Mouse (Mus musculus): ENCODE data around the gene Adk. TPM values are rescaled to one million over a fixed set of nuclear protein-coding genes. Genes with fewer than 3 reads are reported as not detected.
"Not testable (repeated sequence)": the region's sequence is repeated elsewhere in the genome, so short reads cannot be mapped to it uniquely, and the experiment has no call there.

Adk gene
- polyA plus RNA-seq, 1 experiment = 84.0 TPM

- DNase-seq (ENCODE audit: extremely low spot score in 1 of 2, low spot score in 1 of 2) = no peak
Observed at GRCm38 (mm10) chr14:21462398-21462797, 410.0 kb downstream of the Adk start.

GRCm38 (mm10) chr14:21463117-21463712, 410.8 kb downstream of the Adk start:
- no peak for DNase-seq (ENCODE audit: extremely low spot score in 1 of 2, low spot score in 1 of 2)

- DNase-seq (ENCODE audit: extremely low spot score in 1 of 2, low spot score in 1 of 2) = no peak
Observed at GRCm38 (mm10) chr14:21470386-21470785, 418.0 kb downstream of the Adk start.

- no peak for DNase-seq (ENCODE audit: extremely low spot score in 1 of 2, low spot score in 1 of 2)
Observed at GRCm38 (mm10) chr14:21471975-21472374, 419.6 kb downstream of the Adk start.

GRCm38 (mm10) chr14:21474593-21475132, 422.3 kb downstream of the Adk start:
- DNase-seq (ENCODE audit: extremely low spot score in 1 of 2, low spot score in 1 of 2) = not testable (repeated sequence)

GRCm38 (mm10) chr14:21477181-21477580, 424.8 kb downstream of the Adk start:
- DNase-seq (ENCODE audit: extremely low spot score in 1 of 2, low spot score in 1 of 2) = no peak

- no peak for DNase-seq (ENCODE audit: extremely low spot score in 1 of 2, low spot score in 1 of 2)
Observed at GRCm38 (mm10) chr14:21479566-21479965, 427.2 kb downstream of the Adk start.

GRCm38 (mm10) chr14:21480191-21480590, 427.8 kb downstream of the Adk start:
- DNase-seq (ENCODE audit: extremely low spot score in 1 of 2, low spot score in 1 of 2) = no peak

GRCm38 (mm10) chr14:21481231-21481630, 428.9 kb downstream of the Adk start, which contains the start of gene Kat6b:
TSS of gene Kat6b (plus strand) at chr14:21481434.
- DNase-seq (ENCODE audit: extremely low spot score in 1 of 2, low spot score in 1 of 2) = no peak

GRCm38 (mm10) chr14:21484199-21484598, 431.8 kb downstream of the Adk start:
- DNase-seq (ENCODE audit: extremely low spot score in 1 of 2, low spot score in 1 of 2) = no peak

GRCm38 (mm10) chr14:21484693-21485092, 432.3 kb downstream of the Adk start:
- no peak for DNase-seq (ENCODE audit: extremely low spot score in 1 of 2, low spot score in 1 of 2)

GRCm38 (mm10) chr14:21485961-21486520, 433.7 kb downstream of the Adk start:
- DNase-seq (ENCODE audit: extremely low spot score in 1 of 2, low spot score in 1 of 2) = no peak

- DNase-seq (ENCODE audit: extremely low spot score in 1 of 2, low spot score in 1 of 2) = not testable (repeated sequence)
Observed at GRCm38 (mm10) chr14:21487135-21487534, 434.8 kb downstream of the Adk start.

GRCm38 (mm10) chr14:21488426-21489115, 436.2 kb downstream of the Adk start:
- not testable (repeated sequence) for DNase-seq (ENCODE audit: extremely low spot score in 1 of 2, low spot score in 1 of 2)

- DNase-seq (ENCODE audit: extremely low spot score in 1 of 2, low spot score in 1 of 2) = no peak
Observed at GRCm38 (mm10) chr14:21489116-21489485, 436.7 kb downstream of the Adk start.

- DNase-seq (ENCODE audit: extremely low spot score in 1 of 2, low spot score in 1 of 2) = no peak
Observed at GRCm38 (mm10) chr14:21490141-21490540, 437.8 kb downstream of the Adk start.

Other genes with a start within 250 kb of the Adk start
- 1.9 and 2.3 TPM in 2 replicates for gene Plau, start 215.9 kb upstream of the Adk start, polyA plus RNA-seq (2012; rRNA removed)
- 24.8 and 25.3 TPM in 2 replicates for gene Vcl, start 123.2 kb upstream of the Adk start, polyA plus RNA-seq (2012; rRNA removed)
- 54.2 and 57.1 TPM in 2 replicates for gene Ap3m1, start 66 bp upstream of the Adk start, polyA plus RNA-seq (2012; rRNA removed)

Data from frontal cortex, adult 2 months (tissue).